Mouse (Mus musculus) liver, embryonic 12.5 days (tissue): ENCODE data around the gene C6. TPM values are rescaled to one million over a fixed set of nuclear protein-coding genes. Genes with fewer than 3 reads are reported as not detected.

Experiments
- ATAC-seq: fragments of 200-750 bp; cut with Nextera tagmentation; 2 replicates; pipeline ENCODE4 v1.8.0; 2017; ENCODE audit warnings: moderate number of reproducible peaks, mild to moderate bottlenecking, moderate library complexity
- H3K27ac ChIP-seq: fragments of 300-500 bp; sonication (generic); 2 replicates; pipeline ENCODE4 v1.5.1; 2016; ENCODE audit warnings: mild to moderate bottlenecking
- H3K27me3 ChIP-seq: fragments of 300-500 bp; sonication (generic); replicated peaks from 2 replicates; pipeline ENCODE4 v1.6.1; 2016; ENCODE audit warnings: mild to moderate bottlenecking, moderate library complexity
- H3K36me3 ChIP-seq: fragments of 300-500 bp; sonication (generic); 2 replicates; pipeline ENCODE4 v1.6.1; 2016; ENCODE audit warnings: mild to moderate bottlenecking, moderate library complexity
- H3K4me1 ChIP-seq: fragments of 300-500 bp; sonication (generic); 2 replicates; pipeline ENCODE4 v1.6.1; 2016
- H3K4me2 ChIP-seq: fragments of 300-500 bp; sonication (generic); 2 replicates; pipeline ENCODE4 v1.6.1; 2016; ENCODE audit warnings: mild to moderate bottlenecking, moderate library complexity
- H3K4me3 ChIP-seq: fragments of 300-500 bp; sonication (generic); 2 replicates; pipeline ENCODE4 v1.5.1; 2016; ENCODE audit warnings: mild to moderate bottlenecking, moderate library complexity
- H3K9ac ChIP-seq: fragments of 300-500 bp; sonication (generic); 2 replicates; pipeline ENCODE4 v1.6.1; 2016; ENCODE audit warnings: mild to moderate bottlenecking, moderate library complexity
- H3K9me3 ChIP-seq: fragments of 300-500 bp; sonication (generic); replicated peaks from 2 replicates; pipeline ENCODE4 v1.6.1; 2016; ENCODE audit warnings: mild to moderate bottlenecking, moderate library complexity
- WGBS: fragments of 180-500 bp; shearing (Covaris S2); methylation state at CpG from one replicate; pipeline ENCODE4 v1.1.7; 2016; ENCODE audit not compliant: insufficient replicate concordance; 5-methylcytosine and 5-hydroxymethylcytosine counted together
- polyA plus RNA-seq: library from polyadenylated mRNA; unstranded; fragments of >200 nt; fragmentation: Nextera tagmentation; extraction: Ambion mirVana; gene quantifications from 2 replicates; pipeline ENCODE4 v1.2.1, GENCODE M21; 2016

C6 gene
- polyA plus RNA-seq, 1 experiment from 2014 or later, result 0.21 TPM

- no peak for ATAC-seq
- no peak overlapping the region for H3K4me2 ChIP-seq
- H3K4me1 ChIP-seq, result no peaks in the 10 kb centered on the region
- H3K36me3 ChIP-seq, result no peaks in the 10 kb centered on the region
- no peaks in the 10 kb centered on the region for H3K9me3 ChIP-seq
- no peak overlapping the region for H3K4me3 ChIP-seq
- H3K27me3 ChIP-seq, result no peaks in the 10 kb centered on the region
- H3K9ac ChIP-seq, result no peak overlapping the region
- 52% methylated on average over 3 of the region's 3 CpGs for WGBS
- no peak overlapping the region for H3K27ac ChIP-seq
Observed at GRCm38 (mm10) chr15:4818437-4818836, 91.5 kb downstream of the C6 start.

DNA sequence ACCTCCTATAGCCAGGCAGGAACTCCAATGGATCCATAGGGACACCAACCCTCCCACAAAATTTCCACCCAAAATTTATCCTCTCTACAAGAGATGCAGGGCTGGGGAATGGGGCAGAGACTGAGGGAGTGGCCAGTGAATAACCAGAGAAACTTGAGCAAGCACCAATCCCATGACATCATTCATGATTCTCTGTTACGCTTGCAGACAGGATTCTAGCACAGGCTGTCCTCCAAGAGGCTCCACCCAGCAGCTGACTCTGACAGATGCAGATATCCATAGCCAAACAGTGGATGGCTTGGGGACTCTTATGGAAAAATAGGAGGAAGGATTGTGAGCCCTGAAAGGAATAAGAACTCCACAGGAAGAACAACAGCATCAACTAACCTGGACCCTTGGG is 94.2 kb downstream of the C6 start:
- no peak overlapping the region for H3K27ac ChIP-seq
- WGBS, result 42% methylated on average over 1 of the region's 1 CpGs
- no peaks in the 10 kb centered on the region for H3K27me3 ChIP-seq
- no peaks in the 10 kb centered on the region for H3K36me3 ChIP-seq
- H3K4me2 ChIP-seq, result no peak overlapping the region
- no peak overlapping the region for H3K4me3 ChIP-seq
- H3K9me3 ChIP-seq, result no peaks in the 10 kb centered on the region
- no peak for ATAC-seq
- H3K9ac ChIP-seq, result no peak overlapping the region
- H3K4me1 ChIP-seq, result no peaks in the 10 kb centered on the region

DNA sequence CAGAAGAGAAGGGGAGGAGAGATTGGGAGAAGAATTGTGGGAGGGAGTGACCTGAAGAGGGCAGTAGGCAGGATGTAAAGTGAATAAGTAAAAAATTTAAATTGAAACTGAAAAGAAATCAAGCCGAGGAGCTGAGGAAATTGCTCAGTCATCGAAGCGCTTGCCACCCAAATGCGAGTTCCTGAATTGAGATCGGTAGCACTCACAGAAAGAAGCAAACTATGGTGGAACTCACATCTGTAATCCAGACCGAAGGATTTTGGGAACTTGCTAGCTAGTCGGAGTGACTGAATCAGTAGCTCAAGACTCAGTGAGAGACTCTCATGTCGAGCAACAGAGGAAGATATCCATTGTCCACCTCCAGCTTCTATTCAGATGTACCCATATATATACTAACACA is 94.8 kb downstream of the C6 start:
- Histone ChIP-seq H3K27ac (no peak overlapping the region), H3K9ac (no peak overlapping the region), H3K4me3 (no peak overlapping the region), H3K27me3 (no peaks in the 10 kb centered on the region), H3K4me1 (no peaks in the 10 kb centered on the region), H3K4me2 (no peak overlapping the region), H3K9me3 (no peaks in the 10 kb centered on the region), H3K36me3 (no peaks in the 10 kb centered on the region)
- WGBS, result 67% methylated on average over 8 of the region's 8 CpGs
- no peak for ATAC-seq

DNA sequence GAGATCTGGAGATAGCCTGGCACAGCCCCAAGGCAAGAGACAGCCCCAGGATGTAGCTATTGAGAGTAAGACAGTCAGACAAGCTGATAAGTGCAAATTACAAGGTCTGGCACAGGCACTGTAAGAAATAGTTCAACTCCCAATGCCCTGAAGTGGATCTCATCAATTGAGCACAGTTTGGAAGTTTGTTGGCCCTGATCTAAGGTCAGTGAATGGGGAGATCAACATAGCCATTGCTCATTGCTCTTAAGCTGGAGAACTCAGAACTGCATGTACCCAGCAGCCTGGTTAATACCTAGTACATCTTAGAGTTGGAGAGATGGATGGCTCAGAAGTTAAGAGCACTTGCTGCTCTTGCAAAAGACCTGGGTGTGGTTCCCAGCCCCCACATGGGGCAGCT is 100.8 kb downstream of the C6 start:
- no peaks in the 10 kb centered on the region for H3K36me3 ChIP-seq
- H3K27ac ChIP-seq, result no peak overlapping the region
- no peak overlapping the region for H3K9ac ChIP-seq
- H3K27me3 ChIP-seq, result no peaks in the 10 kb centered on the region
- H3K4me3 ChIP-seq, result no peak overlapping the region
- ATAC-seq, result no peak
- no peaks in the 10 kb centered on the region for H3K9me3 ChIP-seq
- H3K4me2 ChIP-seq, result no peak overlapping the region
- no peaks in the 10 kb centered on the region for H3K4me1 ChIP-seq

- ATAC-seq, result no peak
- no peaks in the 10 kb centered on the region for H3K9me3 ChIP-seq
- no peak overlapping the region for H3K4me2 ChIP-seq
- no peak overlapping the region for H3K9ac ChIP-seq
- no peaks in the 10 kb centered on the region for H3K27me3 ChIP-seq
- H3K4me1 ChIP-seq, result no peaks in the 10 kb centered on the region
- H3K4me3 ChIP-seq, result no peak overlapping the region
- H3K36me3 ChIP-seq, result no peaks in the 10 kb centered on the region
- H3K27ac ChIP-seq, result no peak overlapping the region
- WGBS, result 65% methylated on average over 3 of the region's 3 CpGs
Observed at GRCm38 (mm10) chr15:4836354-4836753, 109.4 kb downstream of the C6 start.

- Histone ChIP-seq H3K4me1 (no peaks in the 10 kb centered on the region), H3K27me3 (no peaks in the 10 kb centered on the region), H3K27ac (no peak overlapping the region), H3K36me3 (no peaks in the 10 kb centered on the region), H3K9me3 (no peaks in the 10 kb centered on the region), H3K9ac (no peak overlapping the region), H3K4me3 (no peak overlapping the region), H3K4me2 (no peak overlapping the region)
- no peak for ATAC-seq
- 69% methylated on average over 1 of the region's 1 CpGs for WGBS
Observed at GRCm38 (mm10) chr15:4850015-4850414, 123.0 kb downstream of the C6 start.

Other genes starting within 250 kb of the C6 start
- gene Mroh2b, start 171.6 kb downstream of the C6 start, polyA plus RNA-seq, result not detected in 2 replicates